Mouse (Mus musculus): ENCODE results near the gene Stt3b. TPM values are rescaled to one million over a fixed set of nuclear protein-coding genes. Genes with fewer than 3 reads are reported as not detected.

Stt3b gene
- total RNA-seq (2022): 10 to 100 TPM; 48.7 to 53.5 (median 50.0) TPM

GRCm38 (mm10) chr9:115310346-115311222, at the start of gene Stt3b:
Gene Stt3b (minus strand): TSS chr9:115310421.
- peak; percentile 100 for DNase-seq (ENCODE audit: low spot score)

- DNase-seq (ENCODE audit: low spot score): no peak
Measured at GRCm38 (mm10) chr9:115358421-115358820, 48.2 kb upstream of the Stt3b start.

GRCm38 (mm10) chr9:115357996-115358395, 47.8 kb upstream of the Stt3b start:
- DNase-seq (ENCODE audit: low spot score): no peak

GRCm38 (mm10) chr9:115356731-115357458, 46.7 kb upstream of the Stt3b start:
- DNase-seq (ENCODE audit: low spot score): no peak

GRCm38 (mm10) chr9:115355972-115356371, 45.8 kb upstream of the Stt3b start:
- DNase-seq (ENCODE audit: low spot score): no peak

GRCm38 (mm10) chr9:115349741-115350512, 39.7 kb upstream of the Stt3b start:
- no peak for DNase-seq (ENCODE audit: low spot score)

GRCm38 (mm10) chr9:115349106-115349505, 38.9 kb upstream of the Stt3b start:
- no peak for DNase-seq (ENCODE audit: low spot score)

GRCm38 (mm10) chr9:115344930-115345329, 34.7 kb upstream of the Stt3b start:
- no peak for DNase-seq (ENCODE audit: low spot score)

GRCm38 (mm10) chr9:115341576-115341975, 31.4 kb upstream of the Stt3b start:
- DNase-seq (ENCODE audit: low spot score): no peak

GRCm38 (mm10) chr9:115340212-115340815, 30.1 kb upstream of the Stt3b start:
- no peak for DNase-seq (ENCODE audit: low spot score)

GRCm38 (mm10) chr9:115338816-115339215, 28.6 kb upstream of the Stt3b start:
- DNase-seq (ENCODE audit: low spot score): no peak

- DNase-seq (ENCODE audit: low spot score): peak; percentile 12
Measured at GRCm38 (mm10) chr9:115333016-115333415, 22.8 kb upstream of the Stt3b start.

GRCm38 (mm10) chr9:115332339-115332738, 22.1 kb upstream of the Stt3b start:
- no peak for DNase-seq (ENCODE audit: low spot score)

GRCm38 (mm10) chr9:115330861-115331476, 20.7 kb upstream of the Stt3b start:
- peak; percentile 36 for DNase-seq (ENCODE audit: low spot score)

GRCm38 (mm10) chr9:115326533-115326890, 16.3 kb upstream of the Stt3b start:
- no peak for DNase-seq (ENCODE audit: low spot score)

GRCm38 (mm10) chr9:115325831-115326532, 15.8 kb upstream of the Stt3b start:
- DNase-seq (ENCODE audit: low spot score): no peak

GRCm38 (mm10) chr9:115323572-115323971, 13.4 kb upstream of the Stt3b start:
- no peak for DNase-seq (ENCODE audit: low spot score)

GRCm38 (mm10) chr9:115322385-115322784, 12.2 kb upstream of the Stt3b start:
- DNase-seq (ENCODE audit: low spot score): no peak

GRCm38 (mm10) chr9:115321052-115321451, 10.8 kb upstream of the Stt3b start:
- DNase-seq (ENCODE audit: low spot score): no peak

GRCm38 (mm10) chr9:115320156-115320555, 9.9 kb upstream of the Stt3b start:
- DNase-seq (ENCODE audit: low spot score): no peak

Data from heart, adult 8-10 months (tissue).